Mouse (Mus musculus) erythroblast, embryonic 14.5 days (primary cell): ENCODE results near the gene Celsr2.

Source experiments
- GATA1 ChIP-seq: IDR thresholded peaks from 2 replicates; pipeline ENCODE4 v1.6.1; 2012; ENCODE audit warnings: low read length, inconsistent platforms, mixed read lengths
- TAL1 ChIP-seq: IDR thresholded peaks from 3 replicates; pipeline ENCODE4 v1.6.1; 2012; ENCODE audit warnings: low read length, inconsistent platforms, mixed read lengths

- no peak for TF ChIP-seq GATA1
- TF ChIP-seq TAL1, result no peak
These were observed 3.6 kb downstream of the Celsr2 start for GRCm38 (mm10) chr3:108411754-108412121.
